Mouse (Mus musculus) spleen, postnatal 4 days (tissue): ENCODE measurements around the gene Dclk1.

Experiments used
- DNase-seq, 2 experiments: peaks; one replicate each; pipeline ENCODE4 v3.0.0; 2022; ENCODE audit warnings: low spot score in 2 of 2

Dclk1 gene

DNA sequence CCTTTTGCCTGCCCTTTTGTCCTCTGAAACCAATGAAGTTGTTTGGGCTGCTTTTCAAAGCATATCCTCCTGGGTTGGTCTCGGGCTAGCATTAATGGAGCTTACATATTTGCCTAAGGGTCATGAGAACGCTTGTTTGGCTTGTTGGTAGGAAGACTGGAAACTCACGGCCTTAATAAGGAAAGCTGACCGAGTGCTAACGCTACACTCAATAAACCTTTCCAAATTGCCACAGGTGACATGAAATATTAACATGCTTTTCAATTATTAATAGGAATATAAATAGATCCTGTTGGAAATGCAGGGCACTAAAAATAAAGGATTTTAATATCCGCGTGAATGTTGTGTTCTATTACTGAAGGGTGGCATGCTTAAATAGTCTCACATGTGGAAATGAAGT, 257.1 kb downstream of the Dclk1 start:
- no peak for DNase-seq

DNA sequence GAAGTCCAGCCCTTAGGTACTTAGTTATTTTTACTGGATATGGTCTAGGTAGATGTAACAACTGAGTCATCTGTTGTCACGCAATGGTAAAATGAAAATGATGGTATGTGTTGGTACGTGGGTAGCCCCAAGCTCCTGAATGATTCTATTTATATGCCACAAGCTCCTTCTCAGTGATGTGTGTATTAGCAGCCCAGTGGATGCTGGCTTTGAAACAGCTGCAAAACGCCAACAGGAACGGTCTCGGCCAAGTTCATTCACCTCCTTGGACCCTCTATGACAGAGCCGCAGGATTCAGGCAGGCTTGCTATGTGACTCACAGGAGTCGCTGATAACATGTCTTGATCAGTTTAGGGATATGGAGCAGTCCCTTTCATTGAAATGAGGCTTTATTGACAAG, 268.0 kb downstream of the Dclk1 start:
- no peak for DNase-seq

DNA sequence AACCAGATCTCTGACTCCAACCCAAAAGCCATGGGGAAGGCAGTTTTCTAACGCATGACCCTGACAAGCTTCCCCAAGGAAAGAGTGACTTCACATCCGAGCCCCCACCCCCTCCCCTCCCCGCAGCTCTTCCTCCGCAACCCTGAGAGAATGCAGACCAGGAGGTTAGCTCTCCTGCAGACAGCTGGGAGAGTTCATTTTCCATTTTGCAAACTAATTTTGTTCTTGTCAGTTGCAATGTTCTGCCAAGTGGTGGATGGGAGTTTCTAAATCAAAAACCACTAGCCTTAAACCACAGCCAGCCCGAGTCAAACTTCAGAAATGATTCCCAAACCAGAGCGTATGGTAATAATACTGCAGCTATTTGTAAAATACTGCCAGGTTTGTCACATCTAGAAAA, 269.5 kb downstream of the Dclk1 start:
- no peak for DNase-seq

DNA sequence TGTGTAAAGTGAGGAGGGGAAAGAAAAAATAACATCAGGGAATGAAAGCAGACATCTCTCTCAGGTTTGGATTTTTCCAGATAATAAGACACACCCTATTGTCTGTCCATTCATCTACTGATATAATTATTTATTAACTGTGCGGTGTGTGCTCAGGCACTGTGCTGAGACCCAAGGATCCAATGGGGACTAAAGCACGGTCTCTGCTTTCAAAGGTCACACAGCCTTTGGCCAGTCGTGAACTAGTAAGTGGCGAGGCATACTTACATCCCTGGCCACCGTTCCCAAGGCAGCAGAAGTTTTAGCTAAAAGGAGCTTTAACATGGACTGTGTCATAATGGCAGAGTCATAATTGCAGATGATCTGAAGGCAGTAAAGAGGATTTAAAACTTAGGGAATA, 273.8 kb downstream of the Dclk1 start:
- no peak for DNase-seq

DNA sequence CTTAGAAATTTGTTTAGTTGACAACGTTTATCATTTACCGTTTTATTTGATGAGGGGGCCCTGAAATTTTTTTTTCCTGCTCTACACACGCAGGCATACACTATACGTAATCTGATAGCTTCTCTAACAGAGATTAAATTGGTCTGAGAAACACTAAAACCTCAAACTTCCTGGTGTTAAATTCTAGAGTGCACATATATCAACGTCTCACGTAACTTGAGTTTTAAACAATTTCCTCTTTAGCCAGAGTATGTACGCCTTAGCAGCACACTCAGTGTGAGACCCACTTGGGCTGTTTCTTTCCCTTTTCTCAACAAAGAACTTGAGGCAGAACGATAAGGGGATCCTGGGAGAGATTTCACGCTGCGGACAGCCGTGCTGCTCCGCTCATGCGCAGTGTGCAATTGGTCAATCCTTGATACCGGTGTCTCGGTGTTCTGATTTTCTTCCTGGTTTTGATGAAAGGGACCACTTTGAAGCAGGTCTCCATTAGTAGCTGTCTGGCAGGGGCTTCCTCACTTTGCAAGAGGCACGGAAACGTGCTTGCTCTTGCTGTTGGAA, 275.4 kb downstream of the Dclk1 start:
- no peak for DNase-seq

DNA sequence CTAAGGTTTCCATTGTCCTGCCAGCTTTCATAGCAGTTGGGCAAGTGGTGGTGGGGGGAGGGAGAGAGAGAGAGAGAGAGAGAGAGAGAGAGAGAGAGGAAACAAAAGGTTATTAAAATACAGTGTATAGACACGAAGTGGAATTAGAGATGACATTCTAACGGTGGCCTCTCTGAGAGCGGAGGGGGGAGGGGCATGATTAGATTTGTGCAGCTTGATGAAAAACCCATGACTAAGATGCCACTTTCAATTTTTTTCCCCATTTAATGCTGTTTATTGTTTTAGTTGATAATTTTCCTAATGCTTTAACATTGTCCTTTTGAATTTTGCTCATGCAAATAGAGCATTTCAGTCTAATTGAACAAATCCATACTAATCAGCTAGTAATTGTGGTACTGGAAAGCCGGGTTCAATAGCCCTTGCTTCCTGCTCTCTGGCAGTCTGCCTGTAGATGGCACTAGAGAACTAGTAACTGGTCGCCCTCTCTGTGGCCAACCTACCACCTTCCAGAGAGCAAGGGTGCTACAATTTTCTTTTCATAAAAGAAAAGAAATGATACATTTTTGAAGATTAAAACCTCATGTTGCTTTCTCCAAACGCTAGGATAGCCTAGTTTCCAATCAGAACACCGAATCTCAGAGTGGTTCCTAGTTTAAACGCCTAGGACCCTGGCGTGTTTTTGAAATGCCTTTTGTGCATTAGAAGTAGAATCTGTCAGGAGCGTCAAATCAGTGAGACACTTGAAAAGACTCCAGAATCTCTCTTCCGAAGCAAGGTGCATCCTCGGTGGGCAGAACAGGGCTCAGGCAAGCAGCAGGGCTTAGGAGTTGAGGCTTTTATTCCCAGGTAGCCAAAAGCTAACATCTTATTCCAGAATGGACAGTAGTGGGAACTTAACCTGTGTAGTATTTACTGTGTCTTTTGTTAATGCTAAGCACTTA, 278.3 kb downstream of the Dclk1 start:
- DNase-seq, result peak in 1 of 2 experiments; percentile 25

DNA sequence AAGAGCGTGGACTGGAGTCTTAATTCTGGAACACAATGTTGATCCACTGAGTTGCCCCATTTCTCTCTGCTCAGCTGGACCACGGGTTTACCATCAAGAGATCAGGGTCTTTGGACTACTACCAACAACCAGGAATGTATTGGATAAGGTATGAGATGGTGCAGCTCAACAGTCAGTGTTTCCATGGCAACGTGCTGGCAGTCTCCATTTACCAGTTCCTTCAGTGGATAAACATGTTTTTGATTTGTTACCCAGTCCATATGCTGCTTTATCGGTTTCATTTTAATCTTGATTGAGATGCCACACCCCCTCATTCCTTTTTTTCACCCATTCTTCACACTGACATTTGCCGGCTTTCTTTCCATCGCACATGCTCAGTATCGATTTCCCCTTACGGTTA, 279.6 kb downstream of the Dclk1 start:
- no peak for DNase-seq

DNA sequence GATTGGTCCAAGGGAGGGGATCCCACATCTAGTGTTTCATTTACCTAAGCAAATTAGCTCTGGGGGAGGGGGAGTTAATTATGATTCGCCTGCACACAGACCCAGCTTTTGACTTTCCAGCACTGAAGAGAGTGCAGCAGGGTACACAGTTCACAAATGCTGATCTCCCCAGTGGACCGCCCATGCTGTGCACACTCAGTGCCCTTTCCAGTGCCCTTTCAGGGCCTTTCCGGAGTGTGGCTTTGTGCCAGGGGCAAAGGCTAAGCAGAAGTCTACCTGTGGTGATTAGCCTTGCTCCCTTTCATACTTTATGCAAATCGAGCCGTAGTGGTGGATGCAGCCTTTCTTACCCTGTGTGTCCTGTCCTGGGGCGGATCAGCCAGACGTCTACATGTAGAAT, 281.1 kb downstream of the Dclk1 start:
- DNase-seq, result no peak

DNA sequence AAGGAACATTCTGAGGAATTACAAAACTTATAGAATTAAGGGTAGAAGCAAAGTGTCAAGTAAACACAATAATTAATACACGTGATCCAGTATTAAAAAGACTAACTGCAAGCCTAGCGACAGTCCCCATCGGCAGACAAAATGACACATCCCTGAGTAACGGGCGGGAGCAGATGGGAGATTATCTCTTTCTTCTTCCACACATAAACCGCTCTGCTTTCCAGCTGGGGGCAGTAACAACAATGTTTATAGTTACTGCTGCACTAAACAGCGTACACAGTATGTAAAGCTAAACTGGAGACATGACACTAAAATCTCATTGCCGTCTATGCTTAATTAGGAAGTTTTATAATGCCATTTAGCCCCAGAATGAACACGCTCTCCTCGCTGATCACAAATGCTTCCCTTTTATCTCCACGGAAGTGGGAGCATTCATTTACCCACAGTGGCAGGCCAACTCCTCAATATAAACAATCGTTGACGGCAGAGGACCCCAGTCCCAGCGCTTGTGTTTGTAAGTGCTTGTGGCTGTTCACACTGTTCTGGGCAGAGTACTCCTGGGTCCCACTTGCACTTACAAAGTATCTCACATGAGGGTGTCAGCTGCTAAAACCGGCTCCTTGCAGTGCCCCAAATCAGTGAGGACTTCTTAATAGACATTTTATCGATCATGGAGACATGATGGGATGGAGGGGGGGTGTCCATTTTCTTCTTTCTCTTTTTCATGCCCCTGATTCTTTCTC, 281.7 kb downstream of the Dclk1 start:
- DNase-seq, result no peak

DNA sequence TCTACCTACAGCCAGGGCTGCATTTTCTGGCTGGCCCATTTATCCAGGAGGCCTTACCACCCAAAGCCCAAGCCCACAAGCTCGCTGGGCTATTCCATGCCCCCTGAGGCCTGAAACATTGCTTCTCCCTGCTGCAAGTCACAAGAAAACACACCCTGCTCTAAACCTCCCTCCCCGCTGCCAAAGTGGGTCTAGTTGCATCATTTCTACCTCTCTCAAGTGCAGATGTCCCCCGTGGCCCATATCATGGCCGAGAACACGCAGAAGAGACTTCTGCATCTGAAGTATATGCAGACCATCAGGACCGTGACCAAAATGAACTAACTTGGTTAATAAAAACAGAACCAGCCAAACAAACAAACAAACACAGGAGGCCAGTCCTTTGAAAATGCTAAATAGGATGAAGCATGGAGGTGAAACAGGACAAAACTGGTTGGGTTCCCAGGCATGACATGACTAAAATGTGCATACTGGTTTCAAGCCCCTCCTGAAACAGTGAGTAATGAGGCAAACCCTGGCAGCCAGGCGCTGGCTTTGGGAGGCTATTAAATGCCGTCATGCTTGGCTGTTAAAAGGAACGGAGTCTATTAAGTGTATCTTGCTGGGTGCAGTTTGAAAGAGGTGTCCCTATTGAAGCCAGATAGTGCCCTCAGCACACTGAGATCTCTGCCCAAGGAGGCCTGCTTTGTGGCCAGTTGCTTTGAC, 282.5 kb downstream of the Dclk1 start:
- DNase-seq, result no peak

DNA sequence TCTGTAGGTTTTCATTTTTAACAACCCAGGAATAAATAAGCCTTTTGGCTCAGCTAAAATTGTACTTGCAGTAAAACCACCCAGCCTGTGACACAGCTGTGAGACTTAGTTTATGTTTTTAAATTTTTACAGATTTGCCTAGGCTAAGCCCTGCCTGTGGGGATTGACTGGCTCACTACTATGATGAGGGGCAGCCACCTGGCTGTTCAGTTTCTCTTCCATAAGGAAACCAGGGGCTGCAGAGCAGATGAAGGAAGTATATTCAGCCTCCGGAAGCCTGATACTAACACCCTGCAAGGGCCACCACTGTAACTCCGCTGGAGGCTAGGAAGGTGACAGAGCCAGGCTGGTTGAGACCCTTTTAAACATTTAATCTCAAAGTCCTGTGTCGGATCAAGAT, 284.3 kb downstream of the Dclk1 start:
- DNase-seq, result no peak

DNA sequence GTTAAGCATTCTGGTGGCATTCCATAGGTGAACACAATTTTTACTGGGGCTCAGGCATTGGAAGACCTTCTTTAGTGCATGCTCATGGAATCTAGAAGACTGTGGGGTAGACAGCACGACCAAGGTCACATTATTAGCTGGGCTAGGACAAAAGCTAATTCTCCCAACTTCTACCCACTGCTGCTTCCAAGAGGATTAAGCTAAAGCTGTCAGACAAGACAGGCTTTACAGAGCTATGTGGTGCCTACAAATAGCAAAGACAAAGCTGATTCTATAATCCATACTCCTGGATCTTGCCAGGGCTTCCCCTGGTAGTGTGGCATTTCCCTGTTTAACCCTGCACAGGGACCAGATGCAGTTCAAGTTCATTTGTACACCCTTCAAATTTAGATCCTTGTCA, 285.4 kb downstream of the Dclk1 start:
- DNase-seq, result no peak

DNA sequence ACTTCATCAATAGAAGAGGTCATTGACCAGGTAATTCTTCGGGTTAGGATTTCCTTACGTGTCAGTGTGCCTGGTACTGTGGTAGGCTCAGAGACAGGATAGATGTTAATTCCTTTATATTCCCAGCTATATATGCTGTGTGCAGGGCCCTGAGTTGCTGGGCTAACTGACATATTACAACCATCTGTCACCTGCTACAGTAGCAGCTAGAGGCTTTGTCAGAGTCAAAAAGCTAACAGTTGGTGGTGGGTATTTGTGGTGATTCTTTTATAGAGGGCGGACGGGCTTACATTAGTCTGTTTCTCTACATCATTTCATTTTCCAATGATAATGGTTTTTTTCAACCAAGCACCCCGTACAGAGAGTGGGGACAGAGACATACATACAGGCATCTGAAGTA, 285.8 kb downstream of the Dclk1 start:
- DNase-seq, result no peak

DNA sequence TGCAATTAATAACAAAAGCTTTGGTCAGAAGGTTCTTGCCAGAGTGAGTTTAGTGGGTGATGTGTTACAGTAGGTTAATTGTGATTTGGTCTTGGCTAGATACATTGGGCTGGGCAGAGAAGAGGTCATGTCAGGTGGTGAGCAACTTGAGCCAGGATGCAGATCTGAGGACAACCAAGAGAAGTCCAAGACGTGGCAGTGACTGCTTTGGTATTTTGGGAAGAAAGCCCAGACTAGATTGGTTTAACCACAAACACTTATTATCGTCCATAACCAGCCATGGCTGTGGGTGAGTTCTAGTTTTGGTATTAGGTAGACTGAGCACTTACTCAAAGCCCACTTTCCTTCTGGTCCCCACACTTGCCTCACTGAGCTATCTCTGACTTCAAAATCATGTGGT, 287.2 kb downstream of the Dclk1 start:
- no peak for DNase-seq

DNA sequence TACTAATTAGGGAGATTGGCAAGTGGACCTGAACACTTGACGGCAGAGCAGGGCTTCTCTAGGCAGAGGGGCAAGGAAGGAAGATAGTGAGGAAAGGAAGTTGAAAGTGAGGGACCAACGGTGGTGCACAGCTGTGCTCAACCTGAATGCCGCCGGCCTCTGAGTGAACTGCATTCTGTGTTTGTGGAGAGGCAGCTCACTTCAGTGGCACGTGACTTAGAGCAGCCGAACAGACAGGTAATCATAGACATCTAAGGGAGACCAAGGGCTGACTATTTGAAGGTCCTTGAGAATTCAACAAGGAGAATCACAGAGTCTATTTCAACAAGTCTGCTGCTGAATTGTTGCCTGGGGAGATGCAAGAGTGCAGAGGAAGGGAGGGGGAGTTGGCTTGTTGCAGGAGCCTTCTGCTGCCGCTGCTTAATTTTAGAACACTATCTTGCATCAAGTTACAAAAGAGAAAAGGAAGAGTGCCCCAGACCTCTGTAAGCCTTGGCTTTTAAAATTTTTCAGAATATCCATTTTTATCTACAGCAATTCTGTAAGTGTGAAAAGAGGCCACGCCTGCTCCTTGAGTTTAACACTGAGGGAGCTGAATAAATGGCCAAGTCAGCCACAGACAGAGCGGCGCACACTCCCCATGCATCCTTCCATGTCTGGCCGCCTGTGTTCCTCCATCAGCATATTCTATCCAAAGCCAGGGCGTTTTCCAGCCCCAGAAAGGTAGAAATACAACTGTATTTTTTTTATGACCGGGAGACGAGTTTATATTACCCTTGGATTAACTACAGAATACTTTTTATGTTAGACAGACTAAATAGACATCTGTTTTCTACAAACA, 289.3 kb downstream of the Dclk1 start:
- no peak for DNase-seq

DNA sequence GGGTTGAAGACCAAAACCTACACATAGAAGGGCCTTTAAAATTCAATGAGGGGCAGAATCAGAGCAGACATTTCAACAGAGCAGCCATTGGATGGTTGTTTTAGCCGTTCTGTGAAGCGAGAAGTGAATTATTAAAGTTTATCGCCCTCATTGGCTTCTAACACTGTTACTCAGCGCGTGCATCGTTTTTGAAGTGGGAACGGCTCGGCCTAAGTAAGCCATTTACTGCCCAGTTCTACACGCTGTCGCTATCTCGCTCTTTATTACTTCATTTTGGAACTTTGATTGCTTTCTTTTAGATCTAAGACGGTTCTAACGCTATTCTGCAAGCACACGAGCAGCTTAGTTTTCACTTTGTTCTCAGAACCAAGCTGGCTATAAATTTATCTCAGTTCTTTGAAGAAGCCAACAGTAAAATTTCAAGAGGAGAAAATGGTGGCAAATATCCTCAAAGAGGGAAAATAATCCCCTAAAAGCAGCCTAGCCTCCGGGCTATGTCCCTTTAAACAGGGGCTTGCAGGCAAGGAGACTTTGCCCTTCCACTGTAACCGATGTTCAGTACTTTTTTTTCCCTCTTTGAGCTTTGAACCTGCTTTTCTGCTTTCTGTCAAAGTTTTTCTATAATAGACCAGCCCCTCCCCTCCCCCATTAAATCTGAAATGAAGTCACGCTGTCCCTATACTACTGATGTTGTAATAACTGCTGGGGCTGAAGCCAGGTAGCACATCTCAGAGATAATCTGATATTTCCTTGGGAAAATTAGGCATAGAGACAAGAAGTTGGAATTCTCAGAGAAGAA, 290.2 kb downstream of the Dclk1 start:
- no peak for DNase-seq

DNA sequence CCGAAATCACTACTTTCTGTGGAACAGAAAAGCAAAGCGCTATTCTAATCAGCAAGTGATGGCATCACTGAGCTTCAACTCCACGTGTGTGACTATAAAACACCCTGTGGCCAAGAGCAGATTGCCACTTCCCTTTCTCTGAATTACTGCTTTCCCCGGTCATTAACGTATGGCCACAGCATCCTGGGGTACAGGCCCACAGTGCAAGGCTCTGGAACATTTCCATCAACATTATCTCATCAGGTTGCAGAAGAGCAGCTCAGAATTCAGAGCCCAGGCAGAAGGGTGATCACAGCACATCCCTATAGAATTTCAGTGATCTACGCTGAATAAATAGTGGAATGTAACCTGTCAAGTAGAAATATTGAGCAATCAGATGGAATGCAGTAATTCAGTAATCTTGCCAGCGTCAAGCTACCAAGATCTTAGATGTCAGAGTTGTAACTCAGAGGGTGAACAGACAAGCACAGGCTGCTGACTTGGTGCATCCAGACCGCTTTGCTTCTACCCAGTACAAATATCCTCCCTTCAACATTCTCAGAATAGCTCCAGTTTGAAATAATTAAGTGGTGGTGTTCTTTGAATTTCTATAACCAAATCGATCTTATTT, 293.5 kb downstream of the Dclk1 start:
- no peak for DNase-seq

DNA sequence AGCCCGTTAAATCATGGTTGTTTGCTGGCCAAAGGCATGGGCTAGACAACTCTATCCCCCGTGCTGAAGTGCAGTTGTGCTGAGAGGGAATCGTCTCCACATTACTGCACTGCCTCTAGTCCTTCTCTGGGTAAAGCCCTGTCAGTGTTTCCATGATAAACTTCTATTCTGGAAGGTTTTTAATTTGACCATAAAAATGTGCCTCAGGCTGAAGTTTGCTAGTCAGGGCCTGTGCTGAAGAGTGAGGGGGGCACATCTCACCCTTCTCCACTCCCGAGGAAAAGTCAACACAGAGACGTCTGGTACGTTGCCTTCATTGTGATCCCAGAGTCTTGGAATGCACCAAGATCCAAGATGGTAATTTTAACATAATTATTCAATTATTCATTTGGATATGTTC, 294.7 kb downstream of the Dclk1 start:
- no peak for DNase-seq

DNA sequence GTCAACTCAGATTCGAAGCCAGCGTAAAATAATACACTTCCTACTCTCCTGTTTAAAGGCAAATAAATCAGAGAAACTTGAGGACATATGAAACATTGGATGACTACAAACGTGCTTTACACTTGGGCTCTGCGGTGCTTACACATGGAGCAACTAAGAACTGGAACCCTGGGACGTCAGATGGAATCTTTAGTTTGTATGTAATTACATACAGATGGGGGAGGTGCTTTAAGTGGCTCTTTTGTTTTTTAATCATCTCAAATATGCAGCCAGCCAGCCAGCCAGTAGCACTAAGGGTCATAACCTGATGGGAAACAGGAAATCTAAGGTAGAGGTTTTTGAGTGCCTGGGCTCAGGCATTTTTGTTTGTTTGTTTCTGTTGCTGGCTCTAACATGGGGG, 295.6 kb downstream of the Dclk1 start:
- DNase-seq, result no peak

DNA sequence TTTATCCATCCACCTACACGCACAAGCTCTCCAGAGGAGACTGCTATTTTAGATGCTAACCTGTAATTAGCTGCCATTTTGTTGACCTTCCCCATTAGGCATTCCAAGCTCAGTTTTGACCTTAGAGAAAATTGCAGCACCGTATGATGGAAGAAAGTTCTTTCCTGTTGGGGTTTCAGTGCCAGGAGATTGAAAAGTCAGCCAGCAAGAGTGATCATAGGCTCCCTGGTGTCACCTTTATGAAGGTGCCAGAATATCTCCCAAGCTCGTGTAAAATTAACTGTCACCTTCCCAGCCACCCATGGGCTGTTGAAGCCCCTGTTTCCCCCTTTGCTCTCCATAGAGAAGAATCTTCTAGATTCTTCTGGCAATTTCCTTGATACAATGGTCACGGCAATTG, 297.2 kb downstream of the Dclk1 start:
- no peak for DNase-seq
